Mouse (Mus musculus) right cerebral cortex, postnatal 10 days (tissue): ENCODE measurements around the gene Rps21.
A peak's percentile ranks its signal among the peaks of the same experiment; 100 is the strongest.

Experiments used
- DNase-seq, 2 experiments: peaks; one replicate each; pipeline ENCODE4 v3.0.0; 2021; ENCODE audit warnings: low spot score in 2 of 2

The Rps21 gene

GRCm38 (mm10) chr2:180258951-180259484 is 1.8 kb downstream of the Rps21 start:
- DNase-seq = peak in 1 of 2 experiments; percentile 29

GRCm38 (mm10) chr2:180259826-180260609 is 2.8 kb downstream of the Rps21 start:
- DNase-seq = peak in 1 of 2 experiments; percentile 28

- DNase-seq = peak in 1 of 2 experiments; percentile 34
Measured at GRCm38 (mm10) chr2:180260610-180261480, 3.7 kb downstream of the Rps21 start.

- peak in 1 of 2 experiments; percentile 30 for DNase-seq
Measured at GRCm38 (mm10) chr2:180261901-180262300, 4.7 kb downstream of the Rps21 start.

GRCm38 (mm10) chr2:180262441-180262840 is 5.3 kb downstream of the Rps21 start:
- DNase-seq = peak in 1 of 2 experiments; percentile 26

- peak in 1 of 2 experiments; percentile 35 for DNase-seq
Measured at GRCm38 (mm10) chr2:180262891-180263290, 5.7 kb downstream of the Rps21 start.

GRCm38 (mm10) chr2:180267955-180268354 is 10.8 kb downstream of the Rps21 start:
- no peak for DNase-seq

- no peak for DNase-seq
Measured at GRCm38 (mm10) chr2:180269329-180269728, 12.2 kb downstream of the Rps21 start.

- DNase-seq = no peak
Measured at GRCm38 (mm10) chr2:180270537-180271255, 13.5 kb downstream of the Rps21 start.

- DNase-seq = peak in 1 of 2 experiments; percentile 59
Measured at GRCm38 (mm10) chr2:180271804-180272395, 14.7 kb downstream of the Rps21 start.

- DNase-seq = peak; percentile 55 to 69
Measured at GRCm38 (mm10) chr2:180272884-180273321, 15.7 kb downstream of the Rps21 start.

- DNase-seq = peak; percentile 96 to 98
Measured at GRCm38 (mm10) chr2:180273394-180274244, 16.4 kb downstream of the Rps21 start, which contains the start of gene Cables2. TSS of gene Cables2 (minus strand) at chr2:180273496.

GRCm38 (mm10) chr2:180274523-180274922 is 17.3 kb downstream of the Rps21 start:
- no peak for DNase-seq

- peak; percentile 77 to 87 for DNase-seq
Measured at GRCm38 (mm10) chr2:180275836-180276235, 18.7 kb downstream of the Rps21 start.

GRCm38 (mm10) chr2:180276385-180276784 is 19.2 kb downstream of the Rps21 start:
- DNase-seq = no peak

GRCm38 (mm10) chr2:180276851-180277259 is 19.7 kb downstream of the Rps21 start:
- no peak for DNase-seq

- no peak for DNase-seq
Measured at GRCm38 (mm10) chr2:180277773-180278320, 20.7 kb downstream of the Rps21 start.

GRCm38 (mm10) chr2:180279321-180279720 is 22.1 kb downstream of the Rps21 start:
- DNase-seq = no peak

GRCm38 (mm10) chr2:180288966-180289365 is 31.8 kb downstream of the Rps21 start:
- no peak for DNase-seq
